Mouse (Mus musculus): Measurements from ENCODE around the gene Dst.
"Not testable (repeated sequence)": the region's sequence is repeated elsewhere in the genome, so short reads cannot be mapped to it uniquely, and the experiment has no call there.

Gene Dst

GRCm38 (mm10) chr1:34063943-34064342 is 155.9 kb downstream of the Dst start:
- DNase-seq (ENCODE audit: low spot score in 2 of 2) = no peak

GRCm38 (mm10) chr1:34065551-34066048 is 157.6 kb downstream of the Dst start:
- DNase-seq (ENCODE audit: low spot score in 2 of 2) = no peak

- not testable (repeated sequence) for DNase-seq (ENCODE audit: low spot score in 2 of 2)
Observed at GRCm38 (mm10) chr1:34066401-34066800, 158.4 kb downstream of the Dst start.

- DNase-seq (ENCODE audit: low spot score in 2 of 2) = no peak
Observed at GRCm38 (mm10) chr1:34068341-34068740, 160.3 kb downstream of the Dst start.

GRCm38 (mm10) chr1:34069514-34070290 is 161.7 kb downstream of the Dst start:
- no peak for DNase-seq (ENCODE audit: low spot score in 2 of 2)

- DNase-seq (ENCODE audit: low spot score in 2 of 2) = no peak
Observed at GRCm38 (mm10) chr1:34070474-34070873, 162.4 kb downstream of the Dst start.

GRCm38 (mm10) chr1:34070991-34071639 is 163.1 kb downstream of the Dst start:
- no peak for DNase-seq (ENCODE audit: low spot score in 2 of 2)

GRCm38 (mm10) chr1:34072262-34072661 is 164.2 kb downstream of the Dst start:
- no peak for DNase-seq (ENCODE audit: low spot score in 2 of 2)

GRCm38 (mm10) chr1:34073436-34074169 is 165.6 kb downstream of the Dst start:
- DNase-seq (ENCODE audit: low spot score in 2 of 2) = no peak

- DNase-seq (ENCODE audit: low spot score in 2 of 2) = peak; percentile 5 to 12
Observed at GRCm38 (mm10) chr1:34074245-34075187, 166.5 kb downstream of the Dst start.

- no peak for DNase-seq (ENCODE audit: low spot score in 2 of 2)
Observed at GRCm38 (mm10) chr1:34076701-34077421, 168.8 kb downstream of the Dst start.

GRCm38 (mm10) chr1:34077422-34077790 is 169.4 kb downstream of the Dst start:
- DNase-seq (ENCODE audit: low spot score in 2 of 2) = no peak

GRCm38 (mm10) chr1:34077941-34078340 is 169.9 kb downstream of the Dst start:
- no peak for DNase-seq (ENCODE audit: low spot score in 2 of 2)

GRCm38 (mm10) chr1:34089011-34089410 is 181.0 kb downstream of the Dst start:
- DNase-seq (ENCODE audit: low spot score in 2 of 2) = no peak

- DNase-seq (ENCODE audit: low spot score in 2 of 2) = no peak
Observed at GRCm38 (mm10) chr1:34090700-34091099, 182.7 kb downstream of the Dst start.

GRCm38 (mm10) chr1:34093652-34094051 is 185.6 kb downstream of the Dst start:
- DNase-seq (ENCODE audit: low spot score in 2 of 2) = no peak

- DNase-seq (ENCODE audit: low spot score in 2 of 2) = no peak
Observed at GRCm38 (mm10) chr1:34094301-34094700, 186.3 kb downstream of the Dst start.

GRCm38 (mm10) chr1:34095173-34095572 is 187.1 kb downstream of the Dst start:
- DNase-seq (ENCODE audit: low spot score in 2 of 2) = no peak

GRCm38 (mm10) chr1:34096923-34097322 is 188.9 kb downstream of the Dst start:
- no peak for DNase-seq (ENCODE audit: low spot score in 2 of 2)

- DNase-seq (ENCODE audit: low spot score in 2 of 2) = no peak
Observed at GRCm38 (mm10) chr1:34097640-34098039, 189.6 kb downstream of the Dst start.

GRCm38 (mm10) chr1:34099439-34099838 is 191.4 kb downstream of the Dst start:
- DNase-seq (ENCODE audit: low spot score in 2 of 2) = no peak

Measured in spleen, postnatal 36 days (tissue).